Mouse (Mus musculus): ENCODE results near the gene Nt5dc3.

DNA sequence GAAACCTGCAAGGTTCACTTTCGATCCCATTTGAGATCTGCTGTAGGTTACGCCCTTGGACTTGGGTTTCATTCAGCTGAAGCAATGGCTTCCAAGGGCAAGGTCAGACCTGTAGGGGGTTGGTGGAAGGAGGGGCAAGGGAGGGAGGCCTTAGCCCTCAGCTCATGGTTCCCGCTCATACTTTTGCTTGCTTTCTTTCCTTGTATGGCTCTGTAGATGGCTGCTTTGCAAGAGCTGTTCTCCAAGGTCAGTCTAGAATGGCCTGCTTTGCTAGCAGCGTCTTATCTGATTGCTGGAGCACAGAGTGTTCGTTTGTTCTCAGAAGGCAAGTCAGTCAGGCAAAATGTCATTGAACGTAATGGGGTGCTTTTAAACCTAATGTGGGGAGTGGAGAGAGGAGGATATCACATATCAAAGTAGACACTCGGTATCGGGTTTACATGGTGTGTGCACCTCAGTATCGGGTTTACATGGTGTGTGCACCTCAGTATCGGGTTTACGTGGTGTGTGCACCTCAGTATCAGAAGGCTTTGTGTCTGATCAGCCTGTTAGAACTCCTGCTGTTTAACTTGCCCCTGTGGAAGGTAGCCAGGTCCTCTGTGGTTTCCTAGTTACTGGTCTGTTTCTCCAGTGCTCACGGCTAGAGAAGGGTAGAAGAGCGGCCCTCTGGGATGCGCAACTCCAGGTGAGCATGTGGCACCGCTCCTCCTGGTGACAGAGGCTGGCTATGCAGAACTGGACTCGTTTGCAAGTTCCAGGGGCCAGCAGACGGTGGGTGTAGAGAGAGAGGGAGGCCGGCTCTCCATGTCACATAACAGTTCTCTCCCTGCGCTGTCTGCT, 35.7 kb downstream of the Nt5dc3 start:
- TF ChIP-seq MAFK (IDR thresholded peaks at IDR 0.05; ENCODE audit: insufficient read depth, low read depth, low read length) (no peak), CHD2 (IDR thresholded peaks at IDR 0.05; ENCODE audit: low read depth, low read length) (no peak), ZC3H11A (IDR thresholded peaks at IDR 0.05; ENCODE audit: borderline replicate concordance, low read depth, low read length) (no peak), HCFC1 (IDR thresholded peaks at IDR 0.05; ENCODE audit: borderline replicate concordance, insufficient read depth, low read length) (no peak)
